Mouse (Mus musculus): ENCODE results near the gene Sec22b. TPM values are rescaled to one million over a fixed set of nuclear protein-coding genes. Genes with fewer than 3 reads are reported as not detected.

Sec22b gene
- total RNA-seq, 1 experiment = 44.4 TPM

- in situ Hi-C loops (cut with MboI; ENCODE audit: low sequenced_read_pairs in 2 of 2, unreplicated experiment in 2 of 2) = loop anchor here in 1 of 2 experiments (10.0 kb wide), 1 partner anchor 197 kb away; no protein-coding TSS in a partner anchor
- no peak for TF ChIP-seq HCFC1 (IDR thresholded peaks at IDR 0.05; ENCODE audit: borderline replicate concordance, insufficient read depth, low read length)
- no peak for TF ChIP-seq ZNF384 (IDR thresholded peaks at IDR 0.05; ENCODE audit: low read depth, low read length)
- TF ChIP-seq ZC3H11A (IDR thresholded peaks at IDR 0.05; ENCODE audit: borderline replicate concordance, low read depth, low read length) = no peak
- TF ChIP-seq MAFK (IDR thresholded peaks at IDR 0.05; ENCODE audit: insufficient read depth, low read depth, low read length) = no peak
- TF ChIP-seq CHD2 (IDR thresholded peaks at IDR 0.05; ENCODE audit: low read depth, low read length) = no peak
- Histone ChIP-seq H3K4me3 (ENCODE audit: insufficient read depth in 1 of 2, low read depth in 1 of 2, low read length in 2 of 2, poor library complexity in 1 of 2, severe bottlenecking in 1 of 2) (no peak overlapping the region), H3K9ac (ENCODE audit: insufficient read depth, low read depth, low read length, poor library complexity, severe bottlenecking) (no peak overlapping the region), H3K9me3 (ENCODE audit: control insufficient read depth, insufficient read depth, low read depth, low read length) (no peaks in the 10 kb centered on the region), H3K27ac (ENCODE audit: insufficient read depth, low read depth, low read length, poor library complexity, severe bottlenecking) (no peak overlapping the region), H3K4me1 (ENCODE audit: control insufficient read depth in 2 of 2, insufficient read depth in 2 of 2, low read length in 2 of 2, poor library complexity in 1 of 2) (peaks cover 0 to 5% of the 10 kb centered on the region in 2 experiments; a peak in 2 of 4 replicates), H3K36me3 (ENCODE audit: control insufficient read depth, insufficient read depth, low read length, poor library complexity, severe bottlenecking) (no peaks in the 10 kb centered on the region)
- no peak for DNase-seq (ENCODE audit: low read depth, low spot score)
Observed at GRCm38 (mm10) chr3:97881576-97881975, 19.4 kb upstream of the Sec22b start.

GRCm38 (mm10) chr3:97887785-97888167 is 13.2 kb upstream of the Sec22b start:
- Histone ChIP-seq H3K27ac (ENCODE audit: insufficient read depth, low read depth, low read length, poor library complexity, severe bottlenecking) (no peak overlapping the region), H3K4me1 (ENCODE audit: control insufficient read depth in 2 of 2, insufficient read depth in 2 of 2, low read length in 2 of 2, poor library complexity in 1 of 2) (peaks cover 0 to 2% of the 10 kb centered on the region in 2 experiments; a peak in 1 of 4 replicates), H3K36me3 (ENCODE audit: control insufficient read depth, insufficient read depth, low read length, poor library complexity, severe bottlenecking) (no peaks in the 10 kb centered on the region), H3K4me3 (ENCODE audit: insufficient read depth in 1 of 2, low read depth in 1 of 2, low read length in 2 of 2, poor library complexity in 1 of 2, severe bottlenecking in 1 of 2) (peak overlapping the region in 1 of 2 experiments; percentile 47; a peak in 3 of 4 replicates), H3K9me3 (ENCODE audit: control insufficient read depth, insufficient read depth, low read depth, low read length) (no peaks in the 10 kb centered on the region), H3K9ac (ENCODE audit: insufficient read depth, low read depth, low read length, poor library complexity, severe bottlenecking) (no peak overlapping the region)
- TF ChIP-seq MAFK (IDR thresholded peaks at IDR 0.05; ENCODE audit: insufficient read depth, low read depth, low read length) = no peak
- no peak for TF ChIP-seq ZNF384 (IDR thresholded peaks at IDR 0.05; ENCODE audit: low read depth, low read length)
- no peak for TF ChIP-seq HCFC1 (IDR thresholded peaks at IDR 0.05; ENCODE audit: borderline replicate concordance, insufficient read depth, low read length)
- no peak for TF ChIP-seq CHD2 (IDR thresholded peaks at IDR 0.05; ENCODE audit: low read depth, low read length)
- no peak for TF ChIP-seq ZC3H11A (IDR thresholded peaks at IDR 0.05; ENCODE audit: borderline replicate concordance, low read depth, low read length)
- DNase-seq (ENCODE audit: low read depth, low spot score) = no peak
- in situ Hi-C loops (cut with MboI; ENCODE audit: low sequenced_read_pairs in 2 of 2, unreplicated experiment in 2 of 2) = loop anchor here in 1 of 2 experiments (10.0 kb wide), 1 partner anchor 203 kb away; no protein-coding TSS in a partner anchor

- no peak for TF ChIP-seq MAFK (IDR thresholded peaks at IDR 0.05; ENCODE audit: insufficient read depth, low read depth, low read length)
- TF ChIP-seq HCFC1 (IDR thresholded peaks at IDR 0.05; ENCODE audit: borderline replicate concordance, insufficient read depth, low read length) = no peak
- TF ChIP-seq CHD2 (IDR thresholded peaks at IDR 0.05; ENCODE audit: low read depth, low read length) = no peak
- no peak for TF ChIP-seq ZNF384 (IDR thresholded peaks at IDR 0.05; ENCODE audit: low read depth, low read length)
- no peak for TF ChIP-seq ZC3H11A (IDR thresholded peaks at IDR 0.05; ENCODE audit: borderline replicate concordance, low read depth, low read length)
- Histone ChIP-seq H3K9me3 (ENCODE audit: control insufficient read depth, insufficient read depth, low read depth, low read length) (no peaks in the 10 kb centered on the region), H3K27ac (ENCODE audit: insufficient read depth, low read depth, low read length, poor library complexity, severe bottlenecking) (no peak within 1 kb of the TSS), H3K9ac (ENCODE audit: insufficient read depth, low read depth, low read length, poor library complexity, severe bottlenecking) (peak within 1 kb of the TSS; percentile 45; the same call in 1 of the 2 replicates), H3K4me3 (ENCODE audit: insufficient read depth in 1 of 2, low read depth in 1 of 2, low read length in 2 of 2, poor library complexity in 1 of 2, severe bottlenecking in 1 of 2) (peak within 1 kb of the TSS; percentile 47 to 70), H3K4me1 (ENCODE audit: control insufficient read depth in 2 of 2, insufficient read depth in 2 of 2, low read length in 2 of 2, poor library complexity in 1 of 2) (peaks cover 0 to 2% of the 10 kb centered on the region in 2 experiments; a peak in 1 of 4 replicates), H3K36me3 (ENCODE audit: control insufficient read depth, insufficient read depth, low read length, poor library complexity, severe bottlenecking) (no peaks in the 10 kb centered on the region)
- no peak for DNase-seq (ENCODE audit: low read depth, low spot score)
- in situ Hi-C loops (cut with MboI; ENCODE audit: low sequenced_read_pairs in 2 of 2, unreplicated experiment in 2 of 2) = loop anchor here in 1 of 2 experiments (10.0 kb wide), 1 partner anchor 204 kb away; no protein-coding TSS in a partner anchor
Observed at GRCm38 (mm10) chr3:97888168-97888901, 12.7 kb upstream of the Sec22b start, which contains the start of gene Pde4dip. Gene Pde4dip, minus strand, starts transcription at chr3:97888707.

GRCm38 (mm10) chr3:97890205-97890604 is 10.8 kb upstream of the Sec22b start:
- H3K9ac ChIP-seq (ENCODE audit: insufficient read depth, low read depth, low read length, poor library complexity, severe bottlenecking) = no peak overlapping the region
- in situ Hi-C loops (cut with MboI; ENCODE audit: low sequenced_read_pairs in 2 of 2, unreplicated experiment in 2 of 2) = no loop called here
- no peaks in the 10 kb centered on the region for H3K36me3 ChIP-seq (ENCODE audit: control insufficient read depth, insufficient read depth, low read length, poor library complexity, severe bottlenecking)
- H3K27ac ChIP-seq (ENCODE audit: insufficient read depth, low read depth, low read length, poor library complexity, severe bottlenecking) = no peak overlapping the region
- no peaks in the 10 kb centered on the region for H3K9me3 ChIP-seq (ENCODE audit: control insufficient read depth, insufficient read depth, low read depth, low read length)
- no peak for DNase-seq (ENCODE audit: low read depth, low spot score)
- peaks cover 1 to 2% of the 10 kb centered on the region in 2 experiments; a peak in 1 of 4 replicates for H3K4me1 ChIP-seq (ENCODE audit: control insufficient read depth in 2 of 2, insufficient read depth in 2 of 2, low read length in 2 of 2, poor library complexity in 1 of 2)
- no peak overlapping the region for H3K4me3 ChIP-seq (ENCODE audit: insufficient read depth in 1 of 2, low read depth in 1 of 2, low read length in 2 of 2, poor library complexity in 1 of 2, severe bottlenecking in 1 of 2)
- no peak for TF ChIP-seq ZC3H11A (IDR thresholded peaks at IDR 0.05; ENCODE audit: borderline replicate concordance, low read depth, low read length)
- no peak for TF ChIP-seq HCFC1 (IDR thresholded peaks at IDR 0.05; ENCODE audit: borderline replicate concordance, insufficient read depth, low read length)
- no peak for TF ChIP-seq MAFK (IDR thresholded peaks at IDR 0.05; ENCODE audit: insufficient read depth, low read depth, low read length)
- TF ChIP-seq ZNF384 (IDR thresholded peaks at IDR 0.05; ENCODE audit: low read depth, low read length) = no peak
- TF ChIP-seq CHD2 (IDR thresholded peaks at IDR 0.05; ENCODE audit: low read depth, low read length) = no peak

Data from ES-E14 (cell line).